Mouse (Mus musculus): ENCODE measurements around the gene Lrmp. TPM values are rescaled to one million over a fixed set of nuclear protein-coding genes. Genes with fewer than 3 reads are reported as not detected.

Gene Lrmp
- total and polyA plus RNA-seq, 3 experiments, result 64.3 to 70.1 TPM; not detected in 1

DNA sequence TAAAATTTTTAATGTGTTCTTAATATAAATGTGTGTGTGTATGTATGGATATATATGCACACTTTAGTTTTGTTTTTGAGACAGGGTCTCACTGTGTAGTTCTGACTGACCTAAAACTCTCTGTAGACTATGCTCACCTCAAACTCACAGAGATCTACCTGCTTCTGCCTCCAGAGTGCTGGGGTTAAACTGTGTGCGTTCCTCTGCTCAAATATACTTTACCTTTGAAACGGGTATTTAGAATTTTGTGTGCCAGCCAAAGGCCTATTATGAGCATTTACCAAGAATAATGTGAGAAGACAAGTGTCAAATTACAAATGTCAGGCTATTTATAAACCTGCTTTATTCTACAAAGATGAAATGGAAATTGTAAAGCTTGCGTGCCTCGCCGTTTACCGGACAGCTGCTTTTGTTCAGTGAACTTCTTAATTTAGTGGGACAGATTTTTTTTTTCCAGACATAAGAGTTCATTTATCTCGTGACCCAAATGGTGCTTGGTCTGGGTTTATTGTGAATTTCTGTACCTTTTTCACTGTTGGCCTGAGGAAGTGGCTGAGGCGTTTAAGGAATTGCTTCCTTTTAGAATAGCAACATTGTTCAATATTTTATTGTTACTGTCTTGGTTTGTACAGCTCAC, 7.1 kb downstream of the Lrmp start:
- Histone ChIP-seq H3K27ac (ENCODE audit: control insufficient read depth, low read depth, low read length) (peak overlapping the region; percentile 98), H3K79me2 (ENCODE audit: control insufficient read depth, insufficient read depth, low read length, poor library complexity) (peaks cover 23% of the 10 kb centered on the region), H3K36me3 (ENCODE audit: control insufficient read depth in 1 of 2, insufficient read depth in 2 of 2, low read length in 2 of 2) (peaks cover 0 to 39% of the 10 kb centered on the region in 2 experiments; a peak in 2 of 4 replicates), H3K27me3 (ENCODE audit: control insufficient read depth in 1 of 2, insufficient read depth in 2 of 2, low read length in 2 of 2) (no peaks in the 10 kb centered on the region), H3K4me1 (ENCODE audit: control insufficient read depth in 1 of 2, insufficient read depth in 2 of 2, low read length in 2 of 2) (peaks cover 17 to 31% of the 10 kb centered on the region in 2 experiments), H3K9ac (ENCODE audit: control insufficient read depth, low read depth, low read length, poor library complexity, severe bottlenecking) (peak overlapping the region; percentile 89), H3K9me3 (replicated peaks; ENCODE audit: insufficient read depth, low read length) (no peaks in the 10 kb centered on the region), H3K4me3 (ENCODE audit: control insufficient read depth in 1 of 2, insufficient read depth in 1 of 2, low read depth in 2 of 2, low read length in 2 of 2) (peak overlapping the region; percentile 78)
- TF ChIP-seq TBP (IDR thresholded peaks at IDR 0.05; ENCODE audit: low read depth, low read length), result no peak
- TF ChIP-seq ETS1 (IDR thresholded peaks at IDR 0.05; ENCODE audit: low read depth, low read length), result no peak
- no peak for TF ChIP-seq MAX (IDR thresholded peaks at IDR 0.05; ENCODE audit: low read length)
- no peak; the same call in 1 of the 2 replicates for TF ChIP-seq TCF12 (IDR thresholded peaks at IDR 0.05; ENCODE audit: low read depth, low read length)
- TF ChIP-seq CHD1 (IDR thresholded peaks at IDR 0.05; ENCODE audit: low read depth, low read length), result 0 out of 2 replicates have a peak, but pooled peaks have one; percentile 65
- DNase-seq (ENCODE audit: low read depth, low spot score), result peak; percentile 56

- peak overlapping the region; percentile 89 for H3K9ac ChIP-seq (ENCODE audit: control insufficient read depth, low read depth, low read length, poor library complexity, severe bottlenecking)
- 0 out of 2 replicates have a peak, but pooled peaks have one; percentile 19 for TF ChIP-seq TCF12 (IDR thresholded peaks at IDR 0.05; ENCODE audit: low read depth, low read length)
- TF ChIP-seq CHD1 (IDR thresholded peaks at IDR 0.05; ENCODE audit: low read depth, low read length), result no peak
- no peak for TF ChIP-seq ZKSCAN1 (IDR thresholded peaks at IDR 0.05; ENCODE audit: low read depth, low read length)
- TF ChIP-seq E2F4 (IDR thresholded peaks at IDR 0.05; ENCODE audit: borderline replicate concordance, low read depth, low read length), result no peak
- TF ChIP-seq ZMIZ1 (IDR thresholded peaks at IDR 0.05; ENCODE audit: low read depth, low read length), result 0 out of 2 replicates have a peak, but pooled peaks have one; percentile 46
- peak; percentile 60 for TF ChIP-seq TAL1 (IDR thresholded peaks at IDR 0.05; ENCODE audit: low read length)
- peak in 1 of 2 experiments; percentile 48; a peak in 2 of 4 replicates for TF ChIP-seq EP300 (IDR thresholded peaks at IDR 0.05; ENCODE audit: low read depth in 1 of 2, low read length in 2 of 2)
- peak; percentile 61 for TF ChIP-seq MXI1 (IDR thresholded peaks at IDR 0.05; ENCODE audit: low read depth, low read length)
- no peak for TF ChIP-seq MYB (IDR thresholded peaks at IDR 0.05; ENCODE audit: low read depth, low read length)
- peak; percentile 74 for TF ChIP-seq ETS1 (IDR thresholded peaks at IDR 0.05; ENCODE audit: low read depth, low read length)
- peak; percentile 40 for TF ChIP-seq GATA1 (IDR thresholded peaks at IDR 0.05; ENCODE audit: low read depth, low read length)
- peak; percentile 48; the same call in 1 of the 2 replicates for TF ChIP-seq RCOR1 (IDR thresholded peaks at IDR 0.05; ENCODE audit: low read depth, low read length)
- peak; percentile 57; the same call in 1 of the 2 replicates for TF ChIP-seq ELF1 (IDR thresholded peaks at IDR 0.05; ENCODE audit: low read depth, low read length)
- no peak for TF ChIP-seq USF1 (IDR thresholded peaks at IDR 0.05; ENCODE audit: low read depth, low read length)
- no peak for TF ChIP-seq POLR2A (IDR thresholded peaks at IDR 0.05; ENCODE audit: control insufficient read depth in 1 of 2, insufficient read depth in 1 of 2, low read depth in 1 of 2, low read length in 2 of 2, poor library complexity in 1 of 2)
- TF ChIP-seq ZNF384 (IDR thresholded peaks at IDR 0.05; ENCODE audit: low read depth, low read length), result peak; percentile 80
- TF ChIP-seq MYC (IDR thresholded peaks at IDR 0.05; ENCODE audit: low read depth, low read length), result 0 out of 2 replicates have a peak, but pooled peaks have one; percentile 22
- peak; percentile 36; the same call in 1 of the 2 replicates for TF ChIP-seq BHLHE40 (IDR thresholded peaks at IDR 0.05; ENCODE audit: borderline replicate concordance, low read depth, low read length)
- no peak for TF ChIP-seq JUND (IDR thresholded peaks at IDR 0.05; ENCODE audit: low read depth, low read length)
- TF ChIP-seq POLR2AphosphoS5 (IDR thresholded peaks at IDR 0.05; ENCODE audit: borderline replicate concordance, low read depth, low read length), result no peak
- peaks cover 0 to 39% of the 10 kb centered on the region in 2 experiments; a peak in 2 of 4 replicates for H3K36me3 ChIP-seq (ENCODE audit: control insufficient read depth in 1 of 2, insufficient read depth in 2 of 2, low read length in 2 of 2)
- no peaks in the 10 kb centered on the region for H3K27me3 ChIP-seq (ENCODE audit: control insufficient read depth in 1 of 2, insufficient read depth in 2 of 2, low read length in 2 of 2)
- no peaks in the 10 kb centered on the region for H3K9me3 ChIP-seq (replicated peaks; ENCODE audit: insufficient read depth, low read length)
- H3K27ac ChIP-seq (ENCODE audit: control insufficient read depth, low read depth, low read length), result peak overlapping the region; percentile 98
- peaks cover 23% of the 10 kb centered on the region for H3K79me2 ChIP-seq (ENCODE audit: control insufficient read depth, insufficient read depth, low read length, poor library complexity)
- peak overlapping the region; percentile 78 for H3K4me3 ChIP-seq (ENCODE audit: control insufficient read depth in 1 of 2, insufficient read depth in 1 of 2, low read depth in 2 of 2, low read length in 2 of 2)
- H3K4me1 ChIP-seq (ENCODE audit: control insufficient read depth in 1 of 2, insufficient read depth in 2 of 2, low read length in 2 of 2), result peaks cover 17 to 31% of the 10 kb centered on the region in 2 experiments
- DNase-seq (ENCODE audit: low read depth, low spot score), result peak; percentile 67
These were observed 7.9 kb downstream of the Lrmp start for GRCm38 (mm10) chr6:145123136-145124060.

Measured in MEL (cell line).